Comparison of ENCODE assay signal across 8 mouse cellular contexts in the genomic region with DNA sequence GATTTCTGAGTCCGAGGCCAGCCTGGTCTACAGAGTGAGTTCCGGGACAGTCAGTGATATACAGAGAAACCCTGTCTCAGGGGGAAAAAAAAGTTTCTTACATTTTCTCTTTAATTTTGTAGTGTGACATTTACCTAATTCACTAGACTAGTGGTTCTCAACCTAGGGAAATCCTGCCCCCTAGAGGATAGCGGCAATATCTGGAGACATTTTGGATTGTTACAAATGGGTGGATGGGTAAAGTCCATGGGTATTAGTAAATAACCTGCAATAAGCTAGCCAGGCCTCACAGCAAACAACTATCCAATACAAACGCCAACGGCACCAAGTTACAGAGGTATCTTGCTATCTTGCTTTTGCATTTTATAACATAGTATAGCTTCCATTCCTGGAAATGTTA. TPM values are rescaled to one million over a fixed set of nuclear protein-coding genes. Genes with fewer than 3 reads are reported as not detected.
DNase-seq lines count a peak whose midpoint lies in the region.

No protein-coding gene starts in this region.

- DNase-seq in gastrocnemius, adult 18-20 months (ENCODE audit: low spot score): peak; percentile 62
- DNase-seq in gastrocnemius, postnatal 25 days: no peak
- DNase-seq in testis, postnatal 10 days (ENCODE audit: low spot score): peak; percentile 58
- no peak for DNase-seq in testis, postnatal 14 days (ENCODE audit: low spot score)
- DNase-seq in c-Kit-positive CD71-positive TER-119-positive erythroid progenitor cells, embryonic 14.5 days (ENCODE audit: low spot score): peak; percentile 62
- peak; percentile 79 for DNase-seq in induced T-regulatory cell, adult 2 months (ENCODE audit: low read depth)
- peak; percentile 78 for DNase-seq in lung, postnatal 14 days
- DNase-seq in thymus, postnatal 25 days: peak; percentile 63

RNA-seq across cellular contexts. Expression of gene Sos2, which starts 15.1 kb away (rescaled TPM):
- total RNA-seq in gastrocnemius, adult 18-20 months (2021): 10 to 100 TPM; 49.7 to 55.4 TPM
- total RNA-seq in gastrocnemius, postnatal 25 days (2021): 10 to 100 TPM; 35.3 to 39.6 TPM

RNA-seq across cellular contexts. Expression of gene L2hgdh, which starts 27.9 kb away (rescaled TPM):
- 10 to 100 TPM; 37.6 to 42.5 TPM for total RNA-seq in gastrocnemius, adult 18-20 months (2021)
- 10 to 100 TPM; 31.2 to 32.7 TPM for total RNA-seq in gastrocnemius, postnatal 25 days (2021)

RNA-seq across cellular contexts. Expression of gene Atp5s, which starts 28.0 kb away (rescaled TPM):
- 10 to 100 TPM; 20.1 to 23.3 TPM for total RNA-seq in gastrocnemius, adult 18-20 months (2021)
- 10 to 100 TPM; 11.9 to 12.3 TPM for total RNA-seq in gastrocnemius, postnatal 25 days (2021)

Comparison
In these comparisons a context has a peak if more than half of its experiments do, and no peak if none do; other contexts are left out.
1. DNase-seq: peak in gastrocnemius, adult 18-20 months (single experiment), testis, postnatal 10 days (single experiment), c-Kit-positive CD71-positive TER-119-positive erythroid progenitor cells, embryonic 14.5 days (single experiment), induced T-regulatory cell, adult 2 months (single experiment), lung, postnatal 14 days (single experiment) and thymus, postnatal 25 days (single experiment); none in gastrocnemius, postnatal 25 days (single experiment) and testis, postnatal 14 days (single experiment).